Mouse (Mus musculus): ENCODE results near the gene Qpct.
A peak's percentile ranks its signal among the peaks of the same experiment; 100 is the strongest.

Gene Qpct

DNA sequence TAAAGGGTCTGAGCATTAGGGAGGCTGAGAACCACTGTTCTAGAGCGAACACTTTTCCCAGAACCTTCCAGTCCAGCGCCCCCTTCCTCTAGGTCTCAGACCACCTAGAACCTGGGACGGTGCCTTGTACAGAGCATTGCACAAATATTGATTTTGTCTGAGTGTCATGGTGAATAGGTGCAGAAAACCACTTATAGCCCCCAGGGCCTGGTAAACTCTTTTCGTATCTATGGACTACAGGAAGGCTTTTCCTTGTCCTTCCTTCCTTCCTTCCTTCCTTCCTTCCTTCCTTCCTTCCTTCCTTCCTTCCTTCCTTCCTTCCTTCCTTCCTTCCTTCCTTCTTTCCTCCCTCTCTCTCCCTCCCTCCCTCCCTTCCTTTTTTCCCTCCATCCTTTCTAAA, at the start of gene Qpct:
Qpct (plus strand) TSS at position 301 of the 400 bp plus-strand sequence.
- DNase-seq (ENCODE audit: low spot score in 2 of 2) = no peak

DNA sequence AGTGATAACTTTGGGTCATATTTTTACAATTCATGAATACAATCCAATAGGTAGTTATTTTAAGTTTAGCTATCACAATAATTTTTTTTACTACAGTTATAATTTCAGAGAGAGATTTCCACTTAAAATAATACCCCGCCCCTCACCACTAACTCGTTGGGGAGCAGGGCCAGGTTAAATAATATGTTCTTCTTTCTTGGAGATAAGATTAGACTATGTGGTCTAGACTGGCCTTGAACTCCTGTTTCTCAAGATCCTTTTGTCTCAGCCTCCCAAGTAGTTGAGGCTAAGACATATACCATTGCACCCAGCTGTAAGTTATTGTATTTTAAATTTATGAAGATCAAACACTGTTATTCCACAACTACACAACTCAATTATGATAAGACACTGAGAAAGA, 38.1 kb upstream of the Qpct start:
- DNase-seq (ENCODE audit: low spot score in 2 of 2) = no peak

DNA sequence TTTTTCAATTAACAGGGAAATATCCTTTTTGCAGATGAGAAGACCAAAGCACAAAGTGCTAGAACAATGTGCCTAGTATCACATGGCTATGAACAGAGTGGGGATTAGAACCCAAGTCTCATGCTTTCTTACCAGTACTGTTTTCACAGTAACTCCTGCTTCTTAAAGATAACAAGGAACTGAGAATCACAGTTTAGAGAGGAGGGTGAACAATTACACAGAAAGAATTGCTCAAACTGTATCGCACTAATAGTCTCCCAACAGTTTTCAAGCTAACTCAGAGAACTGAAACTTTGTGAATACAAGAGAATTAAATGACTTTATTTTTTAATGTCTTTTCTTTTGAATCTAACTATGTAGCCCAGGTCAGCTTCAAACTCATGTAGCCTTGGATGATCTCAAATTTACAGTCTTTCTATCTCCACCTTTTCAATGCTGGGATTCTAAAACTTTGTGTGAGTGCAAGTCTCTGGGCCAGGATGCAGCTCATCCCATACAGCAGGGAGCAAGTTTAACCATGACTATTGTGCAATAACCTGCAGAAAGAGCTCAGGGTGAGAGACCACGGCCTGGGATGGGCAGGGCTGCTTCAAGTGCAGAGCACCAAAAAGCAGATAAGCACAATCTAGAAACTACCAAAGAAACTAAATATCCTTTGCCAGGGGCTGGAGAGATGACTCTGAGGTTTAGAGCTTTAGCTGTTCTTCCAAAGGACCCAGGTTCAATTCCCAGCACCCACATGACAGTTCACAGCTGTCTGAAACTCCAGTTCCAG, 36.6 kb upstream of the Qpct start:
- DNase-seq (ENCODE audit: low spot score in 2 of 2) = no peak

DNA sequence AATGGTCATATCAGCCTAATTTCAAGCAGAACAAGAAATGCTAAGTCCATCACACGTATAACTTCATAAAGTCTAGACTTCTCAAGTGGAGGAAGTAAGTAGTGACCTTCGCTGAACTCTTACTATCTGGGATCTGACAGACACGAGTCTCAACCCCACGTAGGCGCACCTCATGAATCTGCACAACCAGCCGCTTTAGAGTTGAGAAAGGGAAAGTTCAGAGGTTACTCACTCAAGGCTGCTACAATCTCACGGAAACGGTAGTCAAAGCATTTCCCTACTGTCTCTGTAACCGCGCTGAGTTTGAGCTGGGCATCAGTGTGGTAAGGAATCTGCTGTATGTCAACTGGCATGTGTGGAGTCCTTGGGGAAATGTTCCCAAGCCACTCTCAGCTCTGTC, 35.9 kb upstream of the Qpct start:
- no peak for DNase-seq (ENCODE audit: low spot score in 2 of 2)

DNA sequence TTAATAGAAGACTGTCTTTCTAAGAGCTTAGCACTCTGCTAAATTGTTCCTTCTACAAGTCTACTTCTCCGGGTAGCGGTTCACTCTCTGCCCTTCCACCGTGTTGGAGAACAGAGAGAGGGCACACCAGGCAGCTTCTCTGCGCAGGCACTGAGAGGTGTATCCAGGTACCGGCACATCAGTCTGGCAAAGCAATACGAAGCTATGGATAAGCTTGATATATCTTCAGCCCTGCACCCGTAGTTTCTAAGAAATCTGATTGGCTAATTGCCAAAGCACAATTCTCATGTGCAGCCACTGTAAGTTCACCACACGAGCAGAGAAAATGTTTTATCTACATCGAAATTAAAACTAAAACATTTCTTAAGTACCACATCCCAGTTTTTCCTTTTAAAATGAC, 33.3 kb upstream of the Qpct start:
- DNase-seq (ENCODE audit: low spot score in 2 of 2) = no peak

DNA sequence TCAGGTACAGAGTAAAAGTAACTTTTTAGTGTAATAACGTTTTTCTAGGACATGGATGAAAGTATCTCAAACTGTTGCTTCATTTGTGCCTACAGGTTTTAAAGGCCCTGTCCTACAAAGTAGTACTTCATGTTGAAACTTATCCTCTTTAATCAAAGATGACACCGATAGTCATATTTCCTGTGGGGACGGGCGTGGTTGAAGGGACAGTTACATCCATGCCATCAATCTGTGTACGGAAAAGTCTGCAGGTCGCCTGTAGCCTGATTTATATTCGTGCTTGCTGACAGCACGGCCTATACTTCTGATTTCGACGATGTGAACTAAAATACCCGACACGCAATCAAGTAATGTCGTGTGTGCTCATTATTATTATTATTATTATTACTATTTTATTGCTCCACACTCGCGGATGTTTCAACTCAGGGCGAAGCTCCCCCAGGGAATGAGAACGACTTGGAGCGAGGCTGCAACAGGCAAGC, 31.9 kb upstream of the Qpct start:
- no peak for DNase-seq (ENCODE audit: low spot score in 2 of 2)

DNA sequence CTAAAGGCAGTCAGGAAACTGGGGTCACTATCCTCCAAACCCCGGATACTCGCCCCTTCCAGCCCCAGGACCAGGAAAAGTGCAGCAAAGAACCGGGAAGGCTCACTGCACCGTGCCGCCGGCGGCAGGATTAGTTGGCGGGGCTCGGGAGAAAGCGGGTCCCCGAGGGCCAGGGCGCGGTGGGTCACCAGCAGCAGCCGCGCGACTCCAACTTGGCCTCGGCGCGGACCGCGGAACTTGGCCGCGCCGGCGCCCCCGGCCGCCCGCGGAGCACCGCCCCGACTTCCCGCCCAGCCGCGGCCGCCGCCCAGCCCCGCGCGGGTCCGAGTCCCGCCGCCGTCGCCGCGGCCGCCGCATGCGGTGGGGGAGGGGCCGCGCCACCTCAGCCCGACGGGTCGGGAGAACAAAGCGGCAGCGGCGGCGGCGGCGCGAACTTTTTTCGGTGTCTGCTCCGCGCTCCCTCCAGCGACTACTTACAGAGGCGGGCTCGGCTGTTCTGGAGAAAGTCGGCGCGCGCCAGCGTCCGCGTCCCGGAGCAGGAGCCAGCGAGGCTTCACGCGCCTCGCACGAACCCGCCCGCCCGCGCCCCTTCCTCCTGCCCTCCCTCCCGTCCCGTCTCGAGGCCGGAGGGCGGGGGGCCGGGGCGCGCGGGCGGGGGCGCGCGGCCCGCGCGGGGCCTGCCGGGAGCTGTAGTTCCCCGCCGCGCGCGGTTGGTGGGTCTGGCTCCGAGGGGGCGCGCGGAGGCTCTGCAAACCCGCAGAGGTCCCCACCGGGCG, 31.3 kb upstream of the Qpct start, which contains the start of gene Prkd3:
Prkd3 (minus strand) TSS at position 609 of the 776 bp plus-strand sequence.
- peak; percentile 51 to 62 for DNase-seq (ENCODE audit: low spot score in 2 of 2)

DNA sequence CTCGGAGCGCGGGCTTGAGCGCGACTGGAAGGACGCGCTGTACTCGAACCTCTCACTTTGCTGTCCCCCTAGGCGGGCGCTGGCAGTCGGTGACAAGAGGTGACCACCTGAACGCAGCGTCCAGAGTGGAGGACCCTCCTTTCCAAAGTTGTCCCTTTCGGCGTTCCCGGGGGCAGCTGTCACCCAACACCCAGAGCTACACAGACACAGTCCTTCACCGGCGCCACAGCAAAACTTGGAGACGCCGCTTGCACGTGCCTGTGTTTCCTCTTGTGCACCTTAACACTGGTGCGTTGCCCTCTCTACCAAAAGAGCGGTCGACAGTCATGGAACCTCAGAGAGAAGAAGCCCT, 30.7 kb upstream of the Qpct start:
- DNase-seq (ENCODE audit: low spot score in 2 of 2) = no peak

DNA sequence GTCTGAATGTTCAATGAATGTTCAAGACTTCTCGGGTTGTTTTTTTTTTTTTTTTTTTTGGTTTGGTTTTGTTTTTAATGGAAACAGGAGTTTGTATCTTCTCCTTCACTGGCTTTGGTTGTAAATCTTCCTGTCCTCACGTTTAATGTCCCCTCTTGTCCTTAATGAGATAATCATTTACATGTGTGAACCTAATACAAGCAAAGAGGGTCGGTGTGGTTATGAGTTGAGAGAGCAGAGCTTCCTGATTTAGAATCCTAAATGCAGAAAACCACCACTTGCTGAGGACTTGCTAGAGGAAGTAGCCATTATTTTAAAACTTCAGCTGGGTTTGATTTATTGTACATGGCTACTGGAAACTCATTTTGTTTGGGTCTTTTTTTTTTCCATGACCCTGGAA, 29.0 kb upstream of the Qpct start:
- no peak for DNase-seq (ENCODE audit: low spot score in 2 of 2)

DNA sequence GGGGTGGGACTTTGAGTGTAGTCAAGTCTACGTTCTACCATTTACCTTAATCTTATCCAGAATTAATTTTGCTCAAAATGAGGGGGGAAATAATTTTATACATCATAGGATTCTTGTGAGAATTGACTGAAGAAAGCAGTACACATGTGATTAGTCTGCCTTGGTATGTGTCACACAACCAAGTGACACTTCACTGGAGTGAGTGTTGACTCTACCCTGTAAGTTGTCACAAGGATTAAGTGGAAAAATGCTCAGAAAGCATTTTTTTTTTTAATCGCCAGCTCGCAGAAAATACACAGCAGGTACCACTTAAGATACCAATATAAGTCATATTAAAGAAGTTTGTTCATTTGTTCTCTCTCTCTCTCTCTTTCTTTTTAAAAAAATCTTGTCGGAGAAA, 27.2 kb upstream of the Qpct start:
- DNase-seq (ENCODE audit: low spot score in 2 of 2) = no peak

DNA sequence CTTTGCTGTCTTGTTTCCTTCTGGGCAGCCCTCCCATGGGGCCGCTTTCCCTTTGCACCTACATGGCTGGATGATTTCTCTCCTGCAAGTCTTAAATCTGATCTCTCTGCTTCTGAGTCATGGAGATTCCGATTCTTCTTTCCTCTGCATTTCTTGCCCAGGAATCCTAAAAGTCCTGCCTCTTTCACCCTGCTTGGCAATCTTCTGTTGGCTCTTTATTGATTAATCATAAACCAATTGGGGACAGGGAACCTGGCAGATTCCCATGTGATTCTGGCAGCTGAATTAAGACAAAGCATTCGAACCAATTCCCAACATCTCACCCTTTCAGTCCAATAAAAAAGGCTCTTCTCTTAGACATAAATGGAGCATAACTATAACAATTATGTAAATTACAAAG, 22.5 kb upstream of the Qpct start:
- no peak for DNase-seq (ENCODE audit: low spot score in 2 of 2)

DNA sequence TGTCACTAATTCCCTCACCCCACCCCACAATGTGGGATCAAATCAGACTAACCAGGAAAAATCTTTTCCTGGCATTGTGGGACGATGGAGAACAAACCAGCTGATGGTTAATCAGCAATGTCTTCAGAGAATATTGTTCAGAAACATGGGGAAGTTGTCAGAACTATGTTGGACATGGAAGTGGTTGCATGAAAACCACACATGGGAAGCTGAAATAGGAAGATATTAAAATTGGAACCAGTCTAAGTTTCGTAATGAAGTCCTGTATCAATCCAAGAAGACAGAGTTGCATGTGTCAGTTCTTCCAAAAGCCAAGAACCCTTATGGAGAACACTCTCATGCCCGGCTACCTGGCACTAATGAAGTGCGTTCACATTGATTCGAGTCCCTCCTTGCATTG, 20.1 kb upstream of the Qpct start:
- DNase-seq (ENCODE audit: low spot score in 2 of 2) = no peak

DNA sequence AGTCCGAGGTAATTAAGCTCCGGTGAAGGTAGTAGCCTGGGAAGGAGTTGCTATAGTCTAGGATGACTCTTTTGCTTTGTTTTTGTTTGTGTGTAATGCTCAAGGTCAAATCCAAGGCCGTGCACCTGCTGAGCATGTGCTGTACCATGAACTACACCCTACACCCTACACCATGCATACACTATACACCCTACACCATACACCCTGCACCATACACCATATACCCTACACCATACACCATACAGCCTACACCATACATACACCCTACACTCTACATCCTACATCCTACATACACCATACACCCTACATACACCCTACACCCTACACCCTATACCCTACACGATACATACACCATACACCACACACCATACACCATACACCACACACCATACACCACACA, 18.9 kb upstream of the Qpct start:
- no peak for DNase-seq (ENCODE audit: low spot score in 2 of 2)

DNA sequence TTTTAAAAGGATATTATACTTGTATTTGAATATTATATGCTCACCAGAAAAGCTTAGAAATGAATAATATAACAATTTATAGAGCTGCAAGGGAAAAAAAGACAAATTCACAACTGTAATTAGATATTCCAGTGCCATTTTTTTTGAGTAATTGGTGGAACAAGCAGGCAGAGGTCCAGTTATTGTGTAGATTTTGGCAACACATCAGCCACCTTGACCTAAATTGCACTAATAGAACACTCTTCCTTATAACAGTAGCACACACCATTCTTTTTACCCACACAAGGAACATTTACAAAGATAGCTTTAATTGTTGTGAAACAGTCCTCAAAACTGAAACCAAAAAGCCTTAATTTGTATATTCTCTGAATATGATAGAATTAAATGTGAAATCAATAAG, 12.0 kb upstream of the Qpct start:
- no peak for DNase-seq (ENCODE audit: low spot score in 2 of 2)

DNA sequence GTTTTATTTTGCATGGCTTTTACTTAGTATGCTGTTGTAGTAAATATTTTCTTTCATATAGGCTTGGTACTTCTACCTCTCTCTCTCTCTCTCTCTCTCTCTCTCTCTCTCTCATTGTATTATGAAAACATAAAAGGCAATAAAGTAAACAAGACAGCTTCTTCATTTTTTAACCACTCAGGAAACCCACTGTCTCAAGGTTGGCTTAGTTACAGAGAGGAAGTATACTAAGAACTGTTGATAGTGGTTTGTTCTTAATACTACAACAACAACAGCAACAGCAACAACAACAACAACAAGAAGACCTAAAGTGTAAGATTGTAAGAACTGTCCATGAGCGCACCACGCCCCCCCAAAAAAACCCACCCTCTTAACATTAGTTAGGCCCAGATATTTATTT, 8.0 kb upstream of the Qpct start:
- DNase-seq (ENCODE audit: low spot score in 2 of 2) = no peak

DNA sequence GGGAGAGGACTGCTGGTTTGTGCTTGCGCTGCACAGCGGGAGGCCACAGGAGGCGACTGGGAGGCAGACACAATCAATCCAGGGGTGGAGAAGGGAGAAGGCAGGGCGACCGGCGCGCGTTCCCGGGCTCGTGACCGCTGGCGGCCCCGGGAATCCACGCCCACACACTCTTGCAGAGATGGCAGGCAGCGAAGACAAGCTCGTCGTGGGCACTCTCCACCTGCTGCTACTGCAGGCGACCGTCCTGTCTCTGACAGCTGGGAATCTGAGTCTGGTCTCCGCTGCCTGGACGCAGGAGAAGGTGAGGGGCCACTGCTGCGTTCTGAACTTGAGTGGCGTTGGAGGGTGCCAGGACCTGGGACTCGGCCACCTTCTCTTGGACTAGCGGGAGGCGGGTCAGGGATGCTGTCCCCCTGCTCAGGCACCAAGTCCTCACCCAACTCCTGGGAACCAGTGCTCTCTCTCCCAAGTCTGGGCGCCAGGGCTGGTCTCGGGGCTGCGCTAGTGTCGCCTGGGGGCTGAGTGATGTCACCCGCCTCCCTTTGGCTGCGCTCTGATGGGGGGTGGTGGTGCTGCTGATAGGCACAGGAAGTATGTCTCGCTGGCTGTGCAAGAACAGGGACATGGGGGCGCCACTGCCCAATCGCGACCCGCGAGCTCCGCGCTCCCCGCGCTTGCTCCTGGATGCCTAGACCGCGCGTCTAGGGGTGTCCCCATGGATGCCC, 544 bp downstream of the Qpct start:
- peak; percentile 20 to 35 for DNase-seq (ENCODE audit: low spot score in 2 of 2)

DNA sequence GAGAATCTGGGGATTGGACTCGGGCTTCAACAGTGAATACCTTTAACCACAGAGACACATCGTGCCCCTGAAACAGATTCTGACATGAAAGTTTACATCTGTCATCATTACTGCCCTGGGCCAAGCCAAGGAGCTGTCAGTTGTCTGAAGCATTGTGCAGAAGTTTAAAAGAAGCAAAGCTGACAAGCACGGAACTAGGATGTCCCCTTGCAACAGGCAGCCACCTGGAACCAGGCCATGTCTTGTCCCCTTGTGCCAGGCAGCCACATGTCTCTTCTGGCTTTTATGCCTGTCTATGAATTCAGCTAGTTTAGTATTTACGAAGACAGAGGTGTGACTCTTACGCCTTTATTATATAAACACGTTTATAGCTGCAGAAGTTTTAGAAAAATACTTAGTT, 6.6 kb downstream of the Qpct start:
- no peak for DNase-seq (ENCODE audit: low spot score in 2 of 2)

DNA sequence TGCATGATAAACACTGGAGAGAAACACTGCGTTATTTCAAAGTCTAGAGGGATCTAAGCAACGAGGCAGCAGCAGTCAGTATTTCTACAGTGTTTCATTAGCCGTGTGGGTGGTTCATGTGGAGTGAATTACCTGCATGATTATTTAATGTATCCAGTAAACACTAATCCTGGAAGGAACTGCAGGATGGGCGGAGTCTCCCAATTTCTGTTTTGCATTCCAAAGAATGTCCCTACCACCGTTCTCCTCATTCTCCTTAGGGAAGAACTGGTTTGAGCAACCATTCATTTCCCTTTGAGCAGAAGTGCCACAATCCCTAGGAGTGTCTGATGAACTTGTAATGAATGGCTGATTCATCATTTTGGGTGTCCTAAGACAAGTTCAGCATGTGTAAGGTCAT, 8.5 kb downstream of the Qpct start:
- DNase-seq (ENCODE audit: low spot score in 2 of 2) = no peak

DNA sequence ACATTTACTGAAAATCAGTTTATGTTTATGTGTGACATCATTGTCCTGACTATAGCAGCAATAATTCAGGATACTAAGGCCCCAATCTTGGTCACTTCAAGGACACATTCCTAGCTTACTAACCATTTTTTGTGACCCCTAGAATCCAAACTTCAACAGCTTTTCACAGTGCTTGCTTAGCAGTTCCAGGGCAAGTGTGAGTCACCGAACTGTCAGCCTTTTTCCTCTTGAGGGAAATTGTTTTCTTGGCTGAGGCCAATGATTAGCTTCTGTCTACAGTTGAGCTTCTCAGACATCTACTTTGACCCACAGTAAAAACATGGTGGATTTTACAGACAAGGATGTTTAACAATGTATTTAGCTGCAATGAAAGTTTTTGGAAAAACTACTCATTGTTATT, 12.5 kb downstream of the Qpct start:
- no peak for DNase-seq (ENCODE audit: low spot score in 2 of 2)

DNA sequence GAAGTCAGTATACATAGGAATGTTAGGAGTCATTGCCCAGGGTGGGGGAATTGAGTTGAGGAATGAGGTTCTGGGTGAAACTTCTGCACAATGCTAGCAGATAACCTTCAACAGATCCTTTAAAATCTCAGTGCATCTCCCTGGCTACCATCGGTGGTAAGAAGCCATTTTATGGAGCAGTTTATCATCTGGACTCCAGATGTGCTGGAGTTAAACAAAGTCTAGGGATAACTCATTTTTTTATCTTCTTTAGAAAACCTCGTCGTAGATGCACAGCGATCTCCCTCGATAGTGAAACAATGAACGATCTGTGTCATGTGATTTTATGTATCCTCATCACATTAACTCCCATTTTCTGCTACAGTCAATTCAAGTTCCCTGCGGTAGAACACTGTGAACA, 16.9 kb downstream of the Qpct start:
- DNase-seq (ENCODE audit: low spot score in 2 of 2) = no peak

DNA sequence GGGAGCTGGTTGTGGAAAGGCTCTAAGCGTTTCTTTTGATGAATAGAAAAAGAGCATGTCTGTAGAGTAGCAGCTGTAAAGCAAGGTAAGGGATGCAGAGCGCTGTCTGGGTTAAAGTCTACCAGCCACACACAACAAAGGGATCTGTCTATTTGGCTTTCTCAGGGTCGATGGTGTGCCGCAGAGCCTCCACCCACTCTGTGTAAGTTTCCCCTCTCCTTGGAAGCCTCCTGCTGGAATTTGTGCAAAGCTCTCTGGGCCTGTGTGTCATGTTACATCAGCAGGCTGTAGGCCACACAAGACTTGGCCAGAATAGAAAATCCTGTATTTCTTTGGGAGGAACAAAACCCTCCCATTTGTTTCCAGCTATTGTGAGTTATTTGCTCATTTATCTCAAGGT, 17.3 kb downstream of the Qpct start:
- no peak for DNase-seq (ENCODE audit: low spot score in 2 of 2)

DNA sequence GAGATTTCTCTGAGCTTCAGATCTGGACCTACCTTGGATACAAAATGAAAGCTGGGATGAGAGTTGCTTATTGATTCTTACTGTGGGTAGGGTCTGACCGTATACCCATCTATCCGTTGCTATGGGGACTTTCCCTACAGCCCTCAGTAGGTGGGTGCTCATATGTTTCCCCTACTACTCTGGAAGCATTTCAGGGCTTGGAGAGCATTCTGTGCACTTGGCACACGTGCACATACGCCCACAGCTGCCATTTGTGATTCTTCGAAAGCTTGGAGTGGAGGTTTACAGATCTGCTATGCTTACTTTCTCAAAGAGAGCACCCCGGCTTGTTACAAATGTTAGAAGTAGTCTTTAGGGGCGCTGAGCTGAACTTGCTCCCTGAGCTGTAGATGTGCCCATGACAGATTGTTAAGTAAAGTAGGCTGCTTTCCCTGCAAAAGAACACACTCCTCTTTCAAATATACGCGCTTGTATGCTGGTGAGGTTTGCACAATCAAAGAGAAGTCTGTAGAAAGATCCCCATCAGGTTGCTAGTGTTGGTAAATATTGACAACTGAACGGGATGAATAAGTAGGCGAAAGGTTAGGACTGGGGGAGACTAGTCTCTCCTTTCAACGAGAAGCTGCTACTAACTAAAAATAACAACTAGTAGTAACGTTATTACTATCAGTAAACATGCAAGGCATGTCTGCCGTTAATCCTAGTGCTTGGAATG, 18.2 kb downstream of the Qpct start:
- no peak for DNase-seq (ENCODE audit: low spot score in 2 of 2)
